Mouse (Mus musculus) olfactory bulb, adult 2 months (tissue): Measurements from ENCODE around the gene Arpc5.

Source experiments
- CTCF ChIP-seq: fragments of 200-500 bp; IDR thresholded peaks from 2 replicates; pipeline ENCODE4 v1.5.1; 2012; ENCODE audit warnings: low read depth, mild to moderate bottlenecking, low read length, moderate library complexity; ENCODE audit not compliant: insufficient read depth
- POLR2A ChIP-seq: fragments of 200-500 bp; IDR thresholded peaks from 2 replicates; pipeline ENCODE4 v1.6.1; 2012; ENCODE audit warnings: mild to moderate bottlenecking, low read depth, low read length, moderate library complexity; ENCODE audit not compliant: insufficient read depth

DNA sequence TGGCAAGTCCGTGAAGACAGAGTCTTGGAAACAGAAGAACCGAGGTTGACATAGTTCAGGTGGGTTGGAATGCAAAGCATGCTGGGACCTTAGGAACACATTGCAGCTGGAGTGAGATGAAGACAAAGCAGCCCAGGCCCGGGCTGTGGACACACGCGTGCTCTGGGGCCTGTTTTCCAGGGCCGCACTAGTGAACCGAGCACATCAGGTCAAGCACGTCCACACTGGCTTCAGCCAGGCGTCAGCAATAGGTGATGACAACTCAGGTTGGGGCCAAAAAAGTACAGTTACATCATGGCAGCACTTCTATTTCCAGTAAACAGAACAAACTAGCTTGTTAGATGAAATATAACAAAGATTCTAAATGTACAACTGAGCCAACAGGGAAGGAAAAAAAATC is 27.5 kb upstream of the Arpc5 start:
- TF ChIP-seq CTCF (no peak), POLR2A (no peak)
